Mouse (Mus musculus) heart, adult 18-20 months (tissue): ENCODE data around the gene Ccl3. TPM values are rescaled to one million over a fixed set of nuclear protein-coding genes. Genes with fewer than 3 reads are reported as not detected.
A peak's percentile ranks its signal among the peaks of the same experiment; 100 is the strongest.

Source experiments
- DNase-seq, 2 experiments: peaks; one replicate each; pipeline ENCODE4 v3.0.0; 2021 to 2022; ENCODE audit warnings: mixed read lengths in 1 of 2
- total RNA-seq, 2 experiments: library from RNA; stranded (reverse); gene quantifications; 2 replicates each; pipeline ENCODE4 v1.2.3; 2021

Ccl3 gene
- total RNA-seq, 2 experiments from 2014 or later: not detected

GRCm38 (mm10) chr11:83623586-83623985 is 25.6 kb downstream of the Ccl3 start:
- DNase-seq: no peak

- no peak for DNase-seq
Observed at GRCm38 (mm10) chr11:83619037-83619436, 30.1 kb downstream of the Ccl3 start.

GRCm38 (mm10) chr11:83618238-83618637 is 30.9 kb downstream of the Ccl3 start:
- DNase-seq: peak in 1 of 2 experiments; percentile 28

- peak in 1 of 2 experiments; percentile 37 for DNase-seq
Observed at GRCm38 (mm10) chr11:83616586-83616985, 32.6 kb downstream of the Ccl3 start.

GRCm38 (mm10) chr11:83610900-83611299 is 38.3 kb downstream of the Ccl3 start:
- DNase-seq: no peak

GRCm38 (mm10) chr11:83606396-83606795 is 42.8 kb downstream of the Ccl3 start:
- no peak for DNase-seq

GRCm38 (mm10) chr11:83605535-83605934 is 43.6 kb downstream of the Ccl3 start:
- no peak for DNase-seq

GRCm38 (mm10) chr11:83604698-83605097 is 44.5 kb downstream of the Ccl3 start:
- DNase-seq: no peak

- DNase-seq: no peak
Observed at GRCm38 (mm10) chr11:83603399-83603798, 45.8 kb downstream of the Ccl3 start.

GRCm38 (mm10) chr11:83600576-83600975 is 48.6 kb downstream of the Ccl3 start:
- DNase-seq: no peak

GRCm38 (mm10) chr11:83598991-83599390 is 50.2 kb downstream of the Ccl3 start:
- DNase-seq: no peak

GRCm38 (mm10) chr11:83598207-83598837 is 50.8 kb downstream of the Ccl3 start:
- no peak for DNase-seq

Other genes with a start within 250 kb of the Ccl3 start
- gene Rasl10b, start 240.2 kb downstream of the Ccl3 start, total RNA-seq: 10 to 100 TPM; 74.9 to 78.3 TPM
- gene Gas2l2, start 219.9 kb downstream of the Ccl3 start, total RNA-seq: not detected
- gene 1700020L24Rik, start 211.7 kb downstream of the Ccl3 start, total RNA-seq: not detected
- gene Mmp28, start 186.3 kb downstream of the Ccl3 start, total RNA-seq: 1 to 10 TPM; 3.0 to 4.7 TPM
- 10 to 100 TPM; 34.2 to 41.5 TPM for gene Taf15, start 176.3 kb downstream of the Ccl3 start, total RNA-seq
- gene Heatr9, start 127.2 kb downstream of the Ccl3 start, total RNA-seq: under 1 TPM in 1 of 2 experiments, not detected in 1; 0.26 TPM
- 10 to 100 TPM in 1 of 2 experiments, 1 to 10 TPM in 1; 2.6 to 10.5 TPM for gene Ccl5, start 118.8 kb downstream of the Ccl3 start, total RNA-seq
- 1 to 10 TPM; 5.6 to 8.7 TPM for gene Ccl9, start 70.7 kb downstream of the Ccl3 start, total RNA-seq
- gene Ccl6, start 56.3 kb downstream of the Ccl3 start, total RNA-seq: 10 to 100 TPM; 11.8 to 13.3 TPM
- not detected for gene Rpl9-ps1, start 3.7 kb downstream of the Ccl3 start, total RNA-seq
- gene Ccl4, start 13.2 kb upstream of the Ccl3 start, total RNA-seq: not detected
- 1 to 10 TPM; 3.8 to 4.1 TPM for gene Wfdc17, start 54.6 kb upstream of the Ccl3 start, total RNA-seq
- not detected for gene Wfdc18, start 59.7 kb upstream of the Ccl3 start, total RNA-seq
- gene Wfdc21, start 97.6 kb upstream of the Ccl3 start, total RNA-seq: not detected
- 1 to 10 TPM; 5.5 to 6.5 TPM for gene Heatr6, start 104.3 kb upstream of the Ccl3 start, total RNA-seq
- gene Hnf1b, start 200.7 kb upstream of the Ccl3 start, total RNA-seq: under 1 TPM in 1 of 2 experiments, not detected in 1; 0.21 TPM